Mouse (Mus musculus): ENCODE measurements around the gene Pde3a.
A peak's percentile ranks its signal among the peaks of the same experiment; 100 is the strongest.

The Pde3a gene

DNA sequence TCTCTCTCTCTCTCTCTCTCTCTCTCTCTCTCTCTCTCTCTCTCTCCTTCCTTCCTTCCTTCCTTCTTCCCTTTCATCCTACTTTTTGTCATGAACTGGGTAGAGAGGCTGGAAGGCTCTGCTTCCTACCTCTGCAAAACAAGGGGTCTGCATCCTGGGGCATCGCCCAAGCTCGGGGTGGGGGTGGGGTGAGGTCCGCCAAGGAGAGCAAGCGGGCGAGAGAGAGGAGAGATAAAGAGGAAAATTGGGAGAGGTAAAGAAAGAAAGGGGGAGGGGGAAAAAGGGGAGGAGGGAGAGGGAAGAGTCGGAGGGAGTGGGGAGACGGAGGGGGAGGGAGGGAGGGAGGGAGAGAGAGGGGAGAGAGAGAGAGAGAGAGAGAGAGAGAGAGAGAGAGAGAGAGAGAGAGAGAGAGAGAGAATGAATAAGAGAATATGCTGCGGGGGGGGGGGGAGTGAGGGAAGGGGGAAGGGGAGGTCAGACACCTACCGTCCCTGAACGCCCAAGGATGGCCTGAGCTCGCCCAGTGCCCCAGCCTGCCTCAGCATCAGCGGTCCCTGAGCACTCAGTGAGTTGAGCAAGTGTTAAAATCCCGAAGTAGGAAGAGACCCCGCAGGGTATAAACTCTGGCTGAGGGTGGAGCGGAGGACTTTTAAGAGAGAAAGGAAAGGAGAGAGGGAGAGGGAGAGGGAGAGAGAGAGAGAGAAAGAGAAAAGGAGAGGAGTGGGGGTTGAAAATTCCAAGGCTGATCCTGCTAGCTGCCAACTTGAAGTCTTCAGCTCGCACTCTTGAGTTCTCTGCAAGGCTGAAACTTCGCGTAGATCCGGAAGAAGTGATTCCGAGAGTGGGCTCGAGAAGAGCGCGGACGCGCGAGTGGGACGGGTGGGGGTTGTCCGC is at the start of gene Pde3a:
TSS of gene Pde3a (plus strand) at position 579 of the 894 bp plus-strand sequence.
- no peak for DNase-seq

DNA sequence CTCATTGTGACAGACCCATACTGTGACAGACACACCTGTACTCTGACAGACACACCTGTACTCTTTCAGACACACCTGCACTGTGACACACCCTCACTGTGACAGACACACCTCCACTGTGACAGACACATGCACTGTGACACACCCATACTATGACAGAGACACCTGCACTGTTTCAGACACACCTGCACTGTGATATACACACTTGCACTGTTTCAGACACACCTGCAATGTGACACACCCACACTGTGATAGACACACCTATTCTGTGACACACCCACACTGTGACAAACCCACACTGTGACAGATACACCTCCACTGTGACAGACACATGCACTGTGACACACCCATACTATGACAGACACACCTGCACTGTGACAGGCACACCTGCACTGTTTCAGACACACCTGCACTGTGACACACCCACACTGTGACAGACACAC is 48.9 kb upstream of the Pde3a start:
- DNase-seq, result no peak

DNA sequence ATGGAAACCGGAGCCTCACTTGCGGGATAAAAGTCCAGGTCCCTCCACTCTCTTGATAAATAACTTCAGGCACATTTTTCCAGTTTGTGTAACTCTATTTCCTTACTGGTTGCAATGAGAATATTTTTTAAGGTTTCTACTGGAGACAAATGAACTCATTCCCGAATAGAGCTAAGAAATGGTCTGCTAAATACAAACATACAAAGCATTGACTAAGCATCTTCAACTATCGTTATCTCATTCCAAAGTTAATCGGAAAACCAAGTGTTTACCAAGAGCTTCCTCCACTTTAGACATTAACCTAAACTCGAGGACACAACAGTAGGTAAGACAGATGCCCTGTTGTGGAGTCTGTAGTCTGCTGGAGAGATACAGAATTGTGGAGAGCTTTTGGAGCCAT is 41.5 kb upstream of the Pde3a start:
- DNase-seq, result no peak

DNA sequence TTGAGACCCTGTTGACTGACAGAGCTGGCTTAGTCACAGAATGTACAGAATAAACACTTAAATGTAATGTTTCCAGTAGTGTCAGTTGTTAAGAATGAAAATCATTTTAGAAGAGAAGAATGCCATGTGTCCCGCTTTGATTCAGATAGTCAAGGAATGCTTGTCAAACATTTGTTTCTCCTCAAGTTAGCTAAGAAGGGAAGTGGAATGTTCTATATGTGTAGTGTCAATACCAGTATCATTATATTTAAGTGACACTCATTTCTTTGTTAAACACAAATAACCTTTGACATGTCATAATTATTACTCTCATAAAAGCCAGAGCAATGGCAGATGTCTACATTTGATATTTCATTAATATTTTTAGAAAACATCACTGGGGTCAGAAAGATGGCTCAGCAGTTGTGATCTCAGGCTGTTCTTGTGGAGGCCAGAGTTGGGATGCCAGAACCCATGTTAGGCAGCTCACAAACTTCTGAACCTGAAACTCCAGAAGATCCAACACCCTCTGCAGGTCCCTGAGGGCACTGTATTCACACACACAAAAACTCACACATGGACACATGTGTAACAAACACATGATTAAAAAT is 40.7 kb upstream of the Pde3a start:
- DNase-seq, result no peak

- DNase-seq, result no peak
These were observed 39.0 kb upstream of the Pde3a start for GRCm38 (mm10) chr6:141210021-141210420.

DNA sequence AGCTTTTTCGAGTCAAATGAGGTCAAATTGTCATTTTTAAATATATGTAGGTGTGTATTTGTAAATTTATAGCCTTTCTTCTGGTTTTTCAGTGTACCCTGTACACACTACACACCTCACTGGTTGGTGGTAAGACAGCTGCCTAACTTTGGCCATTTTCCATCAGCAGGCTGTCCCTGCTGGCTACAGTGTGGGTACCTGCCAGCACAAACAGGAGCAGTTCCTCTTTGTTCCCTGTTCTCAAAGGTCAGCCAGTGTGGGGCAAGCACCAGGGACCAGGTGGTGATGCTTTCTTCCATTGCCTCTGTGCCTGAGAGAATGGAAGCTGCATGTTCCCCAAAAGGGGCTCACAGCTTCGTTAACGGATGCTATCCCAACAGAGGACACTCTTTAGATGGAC is 28.0 kb upstream of the Pde3a start:
- DNase-seq, result no peak

DNA sequence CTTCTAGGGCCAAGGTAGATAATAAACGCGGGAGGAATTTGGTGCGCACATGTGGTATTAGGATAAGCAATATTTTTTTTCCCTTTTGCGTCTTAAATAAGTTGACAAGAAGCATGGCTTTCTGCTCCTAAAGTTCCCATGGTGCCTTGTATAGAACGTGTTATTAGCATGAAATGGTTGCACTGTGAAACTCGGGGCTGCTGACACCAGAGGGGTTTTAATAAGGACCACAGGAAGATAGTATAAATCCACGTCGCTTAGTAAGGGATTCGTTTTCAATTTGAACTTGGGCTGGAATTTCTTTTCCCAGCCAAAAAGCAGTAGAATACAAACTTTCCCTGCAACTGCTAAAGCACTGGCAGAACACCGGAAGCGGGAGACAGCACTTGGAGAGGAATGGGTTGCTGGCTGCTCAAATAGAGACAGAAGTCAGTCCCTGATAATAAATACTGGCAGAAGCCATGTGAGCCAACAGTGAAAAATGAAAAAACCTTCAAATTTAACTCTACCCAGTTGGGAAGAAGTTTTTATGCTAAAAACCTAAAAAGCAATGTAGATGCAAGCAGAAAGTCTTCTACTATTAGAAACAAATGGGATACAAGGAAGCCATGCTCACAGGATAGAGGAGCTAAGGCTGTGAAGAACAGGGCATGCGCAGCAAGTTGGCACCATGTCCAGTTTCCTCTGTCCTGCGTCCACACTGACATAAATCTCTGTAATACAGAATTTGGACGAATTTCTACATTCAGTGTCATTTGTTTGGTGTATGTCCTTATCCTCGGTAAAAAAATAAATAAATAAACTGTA is 22.0 kb upstream of the Pde3a start:
- DNase-seq, result no peak

DNA sequence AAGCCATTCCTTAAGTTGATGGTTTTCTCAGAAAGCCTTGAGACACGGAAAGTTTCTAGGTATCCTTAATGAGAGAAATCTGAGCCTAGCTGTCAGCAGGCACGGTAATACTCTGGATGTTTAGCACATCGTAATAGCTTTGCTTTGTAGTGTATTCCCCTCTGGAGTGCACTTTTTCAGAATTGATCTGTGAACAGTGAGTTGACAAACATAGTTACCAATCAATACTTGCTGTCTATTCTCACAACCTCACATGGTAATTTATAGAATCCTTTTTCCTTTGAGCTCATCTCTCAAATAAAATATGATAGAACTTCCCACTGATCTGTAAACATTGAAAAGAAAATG is 21.4 kb upstream of the Pde3a start:
- no peak for DNase-seq

DNA sequence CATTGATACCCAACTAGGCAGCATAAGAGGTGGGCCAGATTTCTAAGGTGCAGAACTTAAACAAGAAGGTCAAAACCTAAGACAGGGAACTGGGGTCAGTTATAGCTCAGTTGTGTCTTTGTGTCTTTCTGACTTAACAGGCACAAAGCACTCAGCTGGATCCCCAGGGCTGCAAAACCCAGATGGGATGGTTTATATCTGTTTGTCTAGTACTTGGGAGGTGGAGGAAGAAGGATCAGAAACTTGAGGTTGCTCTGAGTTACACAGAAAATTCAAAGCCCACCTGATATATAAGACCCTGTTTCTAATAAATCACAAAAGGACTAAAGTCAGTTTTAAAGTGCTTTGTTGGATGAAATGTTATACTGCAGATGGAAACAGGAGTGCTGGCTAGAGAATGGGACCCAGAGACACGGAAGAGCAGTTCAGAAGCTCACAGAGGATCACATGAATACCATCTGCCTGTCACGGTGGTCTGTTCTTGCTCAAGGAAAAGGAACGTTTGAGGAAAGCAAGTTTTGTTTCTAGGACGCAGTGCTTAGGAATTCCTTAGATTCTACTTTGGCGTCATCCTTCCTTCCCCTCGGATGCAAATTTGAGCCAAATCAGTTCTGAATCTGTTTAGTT is 16.2 kb upstream of the Pde3a start:
- DNase-seq, result no peak

DNA sequence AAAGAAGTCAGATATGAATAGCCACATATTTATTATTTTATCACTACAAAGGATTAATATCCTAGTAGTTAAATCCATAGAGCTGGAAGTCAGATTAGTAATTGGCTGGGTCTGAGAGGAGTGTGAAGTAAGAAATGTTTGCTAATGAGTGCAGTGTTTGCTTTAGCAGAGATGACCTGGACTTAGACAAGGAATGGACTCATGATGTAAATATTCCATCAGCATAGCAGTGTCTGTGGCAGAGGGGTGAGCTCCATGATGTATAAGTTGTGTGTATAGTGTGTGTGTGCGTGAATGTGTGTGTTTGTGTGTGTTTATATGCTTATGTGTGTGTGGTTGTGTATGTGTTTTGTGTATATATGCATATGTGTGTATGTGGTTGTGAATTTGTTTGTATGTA is 7.3 kb upstream of the Pde3a start:
- no peak for DNase-seq

- DNase-seq, result no peak
These were observed 4.0 kb upstream of the Pde3a start for GRCm38 (mm10) chr6:141245089-141245488.

DNA sequence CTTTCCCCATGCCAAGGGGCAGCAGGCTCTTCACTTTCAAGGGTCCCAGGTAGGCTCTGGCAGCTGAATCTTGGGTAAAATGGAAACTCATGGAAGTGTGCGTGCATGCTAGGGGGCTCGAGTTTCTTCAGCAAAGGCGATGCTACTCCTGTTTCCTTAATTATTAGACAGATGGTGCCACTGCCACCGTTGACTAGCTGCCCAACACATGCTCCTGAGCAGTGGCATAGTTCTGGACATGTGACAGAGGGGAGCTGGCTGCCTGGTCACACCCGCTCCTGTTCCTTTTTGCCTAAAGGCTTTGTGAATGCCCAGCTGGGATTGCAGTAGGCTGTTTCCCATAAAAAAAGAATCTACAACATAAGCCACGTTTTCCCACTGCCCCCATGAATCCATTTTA is 2.7 kb upstream of the Pde3a start:
- DNase-seq, result no peak

DNA sequence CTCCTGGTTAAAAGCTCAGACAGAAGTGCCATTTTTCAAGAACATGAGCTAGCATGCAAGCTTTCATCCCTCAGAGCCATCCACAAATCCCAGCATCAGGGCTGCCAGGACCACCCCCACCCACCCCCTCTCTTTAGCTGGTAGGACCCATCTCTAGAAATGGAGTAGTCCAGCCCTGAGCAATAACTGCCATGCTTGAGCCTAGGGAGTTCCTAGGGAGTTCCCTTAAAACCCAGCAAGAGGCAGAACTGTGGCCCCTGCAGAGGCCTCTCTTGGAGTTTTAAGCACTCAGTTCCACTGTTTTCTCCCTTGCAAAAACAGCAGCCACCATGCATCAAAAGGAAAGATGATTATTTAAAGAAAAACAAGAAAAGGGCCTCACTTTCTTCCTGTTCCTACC is 988 bp upstream of the Pde3a start:
- DNase-seq, result no peak

- peak; percentile 8 for DNase-seq
These were observed 671 bp downstream of the Pde3a start for GRCm38 (mm10) chr6:141249585-141250295.

- DNase-seq, result no peak
These were observed 1.2 kb downstream of the Pde3a start for GRCm38 (mm10) chr6:141250296-141250629.

GRCm38 (mm10) chr6:141250984-141251383 is 1.9 kb downstream of the Pde3a start:
- no peak for DNase-seq

- DNase-seq, result no peak
These were observed 3.5 kb downstream of the Pde3a start for GRCm38 (mm10) chr6:141252520-141252919.

GRCm38 (mm10) chr6:141254956-141255355 is 5.9 kb downstream of the Pde3a start:
- DNase-seq, result no peak

DNA sequence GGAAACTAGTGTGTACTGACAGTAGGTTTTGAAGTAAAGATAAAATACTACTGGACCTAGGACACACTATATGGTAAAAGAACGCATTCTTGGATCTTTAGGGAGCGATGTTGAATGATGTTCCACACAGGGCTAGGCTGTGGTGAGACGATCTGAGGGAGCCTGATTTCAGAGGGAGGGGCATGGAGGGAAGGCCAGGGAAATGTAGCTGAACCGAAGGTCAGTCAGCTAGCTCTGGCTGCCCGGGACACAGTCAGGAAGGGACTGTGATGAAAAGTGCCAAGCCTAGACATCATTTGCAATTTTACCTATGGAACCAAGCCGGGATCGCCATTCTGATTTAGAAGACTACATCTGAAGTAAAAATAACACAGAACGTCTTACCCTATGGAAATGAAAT is 7.8 kb downstream of the Pde3a start:
- no peak for DNase-seq

- no peak for DNase-seq
These were observed 8.5 kb downstream of the Pde3a start for GRCm38 (mm10) chr6:141257434-141258202.

DNA sequence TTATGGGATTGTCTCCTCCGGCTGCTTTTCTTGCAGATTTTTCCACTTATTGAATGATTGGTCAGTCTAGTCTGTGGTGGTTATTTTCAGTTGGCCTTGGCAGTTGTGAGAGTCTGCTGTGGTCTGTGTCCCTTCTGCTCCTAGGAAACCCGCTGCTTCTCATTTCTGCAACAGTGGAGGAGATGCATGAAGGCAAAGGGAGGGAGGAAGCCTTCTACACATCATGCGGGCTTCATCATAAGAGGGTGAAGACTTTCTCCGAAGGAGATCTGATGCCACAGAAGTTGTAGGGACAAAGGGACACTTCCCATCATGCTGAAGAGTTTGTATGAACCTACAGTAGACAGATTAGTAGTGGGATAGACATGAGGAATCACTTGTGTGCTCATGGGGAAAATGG is 16.2 kb downstream of the Pde3a start:
- no peak for DNase-seq
